Mouse (Mus musculus): Measurements from ENCODE around the gene Prkci.

DNA sequence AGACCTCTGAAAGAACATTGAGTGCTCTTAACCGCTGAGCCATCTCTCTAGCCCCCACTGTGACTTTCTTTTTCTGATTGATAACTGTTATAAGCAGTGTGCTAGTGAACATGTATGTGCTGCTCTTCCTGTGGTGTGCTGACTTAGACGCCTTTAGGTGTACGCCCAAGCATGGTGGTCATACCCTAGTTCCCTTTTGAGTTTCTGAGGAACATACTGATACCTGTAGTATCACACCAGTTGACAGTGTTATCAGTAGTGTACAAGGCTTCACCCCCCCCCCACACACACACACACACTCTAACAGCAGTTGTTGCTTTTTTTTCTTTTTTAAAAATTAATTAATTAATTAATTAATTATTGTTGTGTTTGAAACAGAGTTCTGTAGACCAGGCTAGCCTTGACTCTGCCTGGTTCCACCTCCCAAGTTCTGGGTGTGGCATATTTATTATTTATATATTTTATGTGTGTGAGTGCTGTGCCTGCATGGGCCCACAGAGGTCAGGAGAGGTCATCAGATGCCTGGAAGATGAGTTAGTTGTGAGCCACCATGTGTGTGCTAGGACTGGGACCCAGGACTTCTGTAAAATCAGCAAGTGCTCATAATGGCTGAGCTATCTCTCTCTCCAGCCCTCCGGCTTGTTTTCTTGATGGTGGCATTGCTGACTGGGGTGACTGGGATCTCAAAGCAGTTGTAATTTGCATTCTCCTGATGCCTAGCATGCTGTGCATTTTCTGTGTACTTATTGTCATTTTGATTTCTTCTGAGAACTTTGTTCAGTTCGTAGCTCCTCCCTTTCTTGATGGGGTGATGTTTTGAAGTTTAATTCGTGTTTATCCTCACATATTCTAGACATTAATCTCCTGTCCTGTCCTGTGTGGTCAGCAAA is 9.0 kb downstream of the Prkci start:
- TF ChIP-seq POLR2A (IDR thresholded peaks at IDR 0.05; ENCODE audit: borderline replicate concordance, low read depth, low read length) (no peak), CTCF (IDR thresholded peaks at IDR 0.05; ENCODE audit: low read depth, low read length) (no peak)

Measured in bone marrow macrophage, adult 2 months (primary cell).